Mouse (Mus musculus) Patski (cell line): ENCODE data around the gene Kif15. TPM values are rescaled to one million over a fixed set of nuclear protein-coding genes. Genes with fewer than 3 reads are reported as not detected.

Experiments
- ATAC-seq: fragments of 100-300 bp; one replicate; pipeline ENCODE4 v1.8.0; 2021
- CTCF ChIA-PET: fragments of 350-600 bp; sonication (Branson Sonifier 250); formaldehyde crosslinking; loops from one replicate; lab custom pipeline; 2022; ENCODE audit warnings: inconsistent platforms; lab: Charles Lee
- POLR2A ChIA-PET: fragments of 350-600 bp; sonication (Branson Sonifier 250); formaldehyde crosslinking; loops from one replicate; lab custom pipeline; 2022; ENCODE audit warnings: antibody characterized with exemption, inconsistent platforms; lab: Charles Lee
- DNase-seq: peaks from one replicate; pipeline ENCODE4 v3.0.0-alpha.2; 2011; ENCODE audit warnings: low read depth, low spot score
- H3K27me3 ChIP-seq: fragments of 371-371 bp; one replicate; pipeline ENCODE4 v1.5.1; 2021
- CTCF ChIP-seq: fragments of 100-300 bp; IDR thresholded peaks from one replicate; pipeline ENCODE4 v1.5.1; 2021
- in situ Hi-C: fragments of 300-500 bp; cut with MboI; formaldehyde crosslinking; loops from 3 replicates; pipeline ENCODE4 v1.11.1; 2018; ENCODE audit warnings: low pct_unique_long_range_greater_than_20kb, mixed read lengths
- polyA plus RNA-seq: library from polyadenylated mRNA; unstranded; gene quantifications from one replicate; pipeline ENCODE4 v1.2.3, GENCODE M21; 2021

Kif15 gene
- polyA plus RNA-seq: 14.0 TPM

DNA sequence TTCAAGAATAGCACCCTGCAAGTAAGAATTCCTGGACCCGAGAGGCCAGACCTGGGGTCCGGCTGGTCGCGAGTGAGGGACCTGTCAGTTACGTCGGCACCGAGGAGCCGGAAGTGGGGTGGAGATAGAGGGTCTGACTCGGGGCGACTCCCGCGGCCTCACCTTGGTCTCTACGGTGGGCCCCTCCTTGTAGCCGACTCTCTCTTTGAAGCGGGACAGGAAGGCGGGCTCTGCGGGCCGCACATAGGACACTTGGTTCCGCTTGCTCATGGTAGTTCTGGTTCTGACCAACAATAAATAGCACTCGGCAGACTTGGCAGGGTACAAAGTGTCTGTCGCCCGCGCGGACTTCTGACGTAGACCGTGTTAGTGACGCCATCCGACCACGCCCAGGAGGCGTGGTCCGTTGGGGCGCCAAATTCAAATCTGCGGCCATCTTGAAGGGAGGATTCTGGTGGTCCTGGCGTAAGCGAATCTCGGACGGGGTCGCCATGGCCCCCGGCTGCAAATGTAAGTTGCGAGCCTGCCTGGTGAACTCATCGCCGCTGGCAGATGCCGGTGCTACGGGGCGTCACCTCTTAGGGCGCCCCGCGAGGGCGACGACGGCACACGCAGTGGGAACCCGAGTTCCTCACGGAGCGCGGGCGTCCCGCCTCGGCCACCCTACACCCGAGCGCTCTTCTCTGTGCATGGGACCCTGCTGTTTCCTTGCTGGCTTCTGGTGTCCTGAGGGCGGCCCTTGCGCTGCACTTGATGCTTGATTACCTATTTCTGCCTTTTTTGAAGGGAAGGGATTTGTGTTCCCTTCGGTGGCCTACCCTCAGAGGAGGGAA lies at the start of gene Kif15, which contains the start of gene 1110059G10Rik:
Kif15 (plus strand) TSS at position 404 of the 833 bp plus-strand sequence.
1110059G10Rik (minus strand) TSS at position 358 of the 833 bp plus-strand sequence.
- in situ Hi-C loops: no loop called here

DNA sequence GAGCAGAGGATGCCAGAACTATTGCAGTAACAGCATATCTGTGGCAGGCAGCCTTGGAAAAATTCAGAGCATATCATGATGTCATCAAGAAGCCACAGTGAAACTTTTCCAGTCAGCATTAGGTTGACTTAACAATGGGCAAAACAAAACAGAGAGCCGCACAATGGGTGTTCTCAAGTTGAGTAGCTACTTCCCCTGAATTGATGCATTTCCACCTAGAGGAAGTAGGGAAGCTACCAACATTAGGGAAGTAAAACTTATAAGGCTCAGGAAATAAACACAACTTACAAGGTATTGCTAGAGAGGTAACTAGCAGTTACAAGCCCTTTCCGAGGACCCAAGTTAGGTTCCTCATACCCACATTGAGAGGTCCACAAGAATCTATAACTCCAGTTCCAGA lies 49.8 kb upstream of the Kif15 start:
- ChIA-PET CTCF (interaction anchor here (0.8 kb wide), 1 partner anchor 15 kb away, joined by 3 read pairs; no protein-coding TSS in a partner anchor), POLR2A (no interaction called here)
- DNase-seq (no peak), ATAC-seq (no peak)
- TF ChIP-seq CTCF: no peak
- in situ Hi-C loops: no loop called here
- peaks cover 12% of the 10 kb centered on the region for H3K27me3 ChIP-seq

More for the DNA sequence above, at the start of gene Kif15, which contains the start of gene 1110059G10Rik:
- no peaks in the 10 kb centered on the region for H3K27me3 ChIP-seq
- CTCF ChIA-PET: interaction anchor here (1.7 kb wide), 1 partner anchor 17 kb away, joined by 4 read pairs; no protein-coding TSS in a partner anchor
- peak; percentile 67 for DNase-seq
- peak; percentile 84 for ATAC-seq
- POLR2A ChIA-PET: interaction anchor here (0.9 kb wide), 1 partner anchor 69 kb away, joined by 3 read pairs; no protein-coding TSS in a partner anchor
- TF ChIP-seq CTCF: peak; percentile 73

DNA sequence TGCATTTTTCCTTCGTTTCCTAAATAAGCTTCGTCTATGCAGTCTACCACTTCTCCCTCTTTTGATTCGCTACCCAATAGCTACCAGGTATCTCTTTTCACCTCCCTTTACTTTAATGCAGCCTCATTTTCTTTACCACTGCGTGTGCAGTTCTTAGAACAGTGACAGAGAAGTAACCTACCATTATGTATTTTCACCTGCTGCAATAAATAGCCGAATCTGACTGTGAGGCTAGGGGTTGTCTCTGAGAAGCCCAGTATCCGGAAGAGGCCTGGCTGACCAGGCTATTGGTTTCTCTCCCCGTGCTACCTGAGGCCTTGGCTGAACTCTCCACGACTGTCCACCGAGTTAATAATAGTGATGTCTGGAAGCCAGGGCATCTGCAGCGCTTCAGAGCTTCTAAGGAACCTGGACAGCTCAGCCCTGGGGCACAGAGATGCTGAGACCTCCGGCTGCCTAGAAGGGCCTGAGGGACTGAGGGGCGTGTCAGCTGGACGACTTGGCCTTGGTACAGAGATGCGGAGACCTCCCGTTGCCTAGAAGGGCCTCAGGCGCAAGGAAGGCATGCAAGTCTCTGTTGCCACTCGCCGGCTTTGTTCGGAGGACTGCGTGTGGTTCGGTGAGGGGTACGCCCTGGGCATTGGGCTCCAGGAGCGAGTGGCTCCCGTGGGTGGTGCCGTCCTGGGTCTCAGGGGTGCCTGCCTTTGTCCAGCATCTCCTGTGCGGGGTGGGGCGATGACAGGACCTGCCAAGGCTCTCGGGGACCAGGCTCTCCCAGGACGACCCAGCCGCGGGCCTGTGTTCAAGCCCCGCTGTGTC lies 47.9 kb upstream of the Kif15 start:
- DNase-seq (no peak), ATAC-seq (no peak)
- ChIA-PET POLR2A (no interaction called here), CTCF (no interaction called here)
- no peak for TF ChIP-seq CTCF
- in situ Hi-C loops: no loop called here
- peaks cover 12% of the 10 kb centered on the region for H3K27me3 ChIP-seq

DNA sequence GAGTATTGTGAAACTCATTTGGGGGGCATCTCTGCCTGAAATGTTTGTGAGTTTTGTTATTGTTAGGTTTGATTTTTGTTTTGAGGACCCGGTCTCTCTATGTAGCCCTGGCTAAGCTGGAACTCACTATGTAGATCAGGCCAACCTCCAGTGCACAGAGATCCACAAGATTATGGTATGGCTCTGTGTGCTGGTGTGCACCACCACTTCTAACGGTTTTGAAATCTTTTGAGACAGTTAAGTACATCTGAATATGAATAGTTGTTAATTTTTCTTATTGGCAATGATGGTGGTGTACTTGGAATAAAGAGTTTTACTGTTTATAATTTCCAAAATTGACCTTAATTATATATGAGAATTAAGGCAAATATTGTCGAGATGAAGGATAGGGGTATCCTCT lies 28.4 kb upstream of the Kif15 start:
- H3K27me3 ChIP-seq: peaks cover 13% of the 10 kb centered on the region

DNA sequence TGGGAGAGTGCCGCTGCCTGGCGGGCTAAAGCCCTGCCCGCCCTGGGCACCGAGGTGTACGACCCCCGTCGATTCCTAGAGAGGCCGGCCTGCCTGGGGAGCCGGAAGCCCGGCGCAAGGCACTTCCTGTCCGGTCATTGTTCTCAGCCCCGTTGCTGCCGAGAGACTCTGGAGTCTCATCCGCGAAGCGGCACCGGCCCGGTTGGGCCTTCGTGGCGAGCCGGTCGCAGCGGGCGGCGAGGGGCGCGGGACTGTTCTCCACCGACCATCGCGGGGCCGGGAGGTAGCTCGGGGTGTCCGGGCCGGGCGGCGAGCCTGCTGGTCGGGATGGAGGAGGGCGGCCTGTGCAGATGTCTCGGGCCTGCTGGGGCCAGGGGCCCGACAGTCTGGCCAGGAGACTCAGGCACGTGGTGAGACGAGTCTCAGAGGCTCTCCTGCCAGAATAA lies 27.9 kb upstream of the Kif15 start, which contains the start of gene Zfp105:
Zfp105 (plus strand) TSS at position 137 of the 446 bp plus-strand sequence.
- POLR2A ChIA-PET: no interaction called here
- in situ Hi-C loops: no loop called here
- ATAC-seq: no peak

More for the DNA sequence above, 28.4 kb upstream of the Kif15 start:
- TF ChIP-seq CTCF: no peak
- ATAC-seq (no peak), DNase-seq (no peak)
- POLR2A ChIA-PET: no interaction called here
- CTCF ChIA-PET: no interaction called here
- in situ Hi-C loops: no loop called here

DNA sequence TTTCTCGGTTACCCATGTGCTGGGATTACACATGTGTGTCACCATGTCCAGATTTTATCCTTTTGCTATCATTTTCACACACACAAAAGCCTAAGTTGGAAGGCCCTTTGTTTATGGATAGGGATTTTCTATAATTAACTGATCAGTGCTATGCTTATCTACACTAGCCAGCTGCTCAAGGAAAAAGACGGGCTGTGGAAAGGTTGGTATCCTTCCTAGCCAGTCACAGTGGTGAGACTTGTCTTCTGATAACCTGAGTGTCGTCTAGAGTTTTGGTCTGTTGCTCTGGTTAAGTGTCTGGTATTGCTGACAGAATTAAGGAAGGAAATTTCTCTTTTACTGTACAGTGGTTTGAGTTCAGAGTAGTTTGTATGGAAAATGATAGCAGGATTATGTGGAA lies 21.9 kb upstream of the Kif15 start:
- DNase-seq: no peak
- no peak for ATAC-seq
- no peak for TF ChIP-seq CTCF
- POLR2A ChIA-PET: no interaction called here
- H3K27me3 ChIP-seq: peaks cover 27% of the 10 kb centered on the region
- in situ Hi-C loops: no loop called here
- CTCF ChIA-PET: no interaction called here

More for the DNA sequence above, 27.9 kb upstream of the Kif15 start, which contains the start of gene Zfp105:
- DNase-seq: no peak
- CTCF ChIA-PET: no interaction called here
- peaks cover 13% of the 10 kb centered on the region for H3K27me3 ChIP-seq
- no peak for TF ChIP-seq CTCF

DNA sequence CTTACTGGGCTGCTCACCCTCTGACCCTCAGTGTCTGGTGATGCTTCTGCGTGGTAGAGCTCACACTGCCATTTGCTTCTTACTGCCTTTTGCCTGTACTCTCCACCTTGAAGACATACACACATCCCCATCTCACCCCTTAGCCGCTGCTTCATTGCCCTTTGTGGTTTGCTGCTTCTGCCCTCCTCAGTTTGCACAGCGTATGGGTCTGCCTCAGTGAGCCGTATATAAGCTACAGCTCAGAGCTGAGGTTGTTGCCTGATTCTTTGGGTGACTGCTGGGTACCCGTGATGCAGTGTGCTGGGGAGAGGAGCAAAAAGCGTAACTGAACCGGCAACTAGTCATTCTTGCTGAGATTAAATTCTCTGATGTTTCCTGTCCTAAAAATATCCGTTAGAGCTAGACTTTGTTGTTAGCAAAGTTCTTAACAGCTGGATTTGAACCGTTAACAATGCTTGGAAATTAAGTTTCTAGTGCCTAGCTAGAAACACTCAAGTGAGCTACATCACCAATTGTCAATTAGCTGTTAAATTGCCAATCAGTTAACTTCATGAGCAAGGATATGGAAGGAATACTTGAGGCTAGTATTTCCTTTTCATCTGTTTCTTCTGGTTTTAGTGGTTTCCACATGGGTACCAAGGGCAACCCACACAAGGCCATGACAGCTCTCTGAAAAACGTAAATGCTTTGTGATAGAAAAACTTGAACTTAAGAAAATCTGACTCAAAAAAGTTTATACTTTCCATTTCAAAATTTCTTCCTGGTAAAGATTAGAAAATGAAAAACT lies 47.8 kb downstream of the Kif15 start:
- no peak for TF ChIP-seq CTCF
- DNase-seq (no peak), ATAC-seq (no peak)
- CTCF ChIA-PET: interaction anchor here (0.9 kb wide), 1 partner anchor 19 kb away, joined by 3 read pairs; no protein-coding TSS in a partner anchor
- in situ Hi-C loops: no loop called here
- POLR2A ChIA-PET: no interaction called here
- H3K27me3 ChIP-seq: no peaks in the 10 kb centered on the region

DNA sequence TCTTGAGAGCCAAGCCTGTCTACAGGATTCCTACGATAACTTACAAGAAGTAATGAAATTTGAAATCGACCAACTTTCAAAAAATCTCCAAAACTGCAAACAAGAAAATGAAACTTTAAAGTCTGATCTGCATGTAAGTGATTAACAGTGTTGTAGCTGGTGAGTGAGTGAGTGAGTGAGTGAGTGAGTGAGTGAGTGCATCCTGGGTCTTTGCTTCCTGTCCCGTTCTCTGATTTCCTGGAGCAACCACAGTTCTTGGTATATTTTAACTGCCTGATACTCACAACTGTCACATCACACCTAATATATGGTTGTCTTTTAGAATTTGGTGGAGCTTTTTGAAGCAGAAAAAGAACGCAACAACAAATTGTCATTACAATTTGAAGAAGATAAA lies 48.3 kb downstream of the Kif15 start:
- no peak for DNase-seq
- ChIA-PET POLR2A (no interaction called here), CTCF (no interaction called here)
- no peak for ATAC-seq
- in situ Hi-C loops: no loop called here
- no peak for TF ChIP-seq CTCF
- H3K27me3 ChIP-seq: no peaks in the 10 kb centered on the region

DNA sequence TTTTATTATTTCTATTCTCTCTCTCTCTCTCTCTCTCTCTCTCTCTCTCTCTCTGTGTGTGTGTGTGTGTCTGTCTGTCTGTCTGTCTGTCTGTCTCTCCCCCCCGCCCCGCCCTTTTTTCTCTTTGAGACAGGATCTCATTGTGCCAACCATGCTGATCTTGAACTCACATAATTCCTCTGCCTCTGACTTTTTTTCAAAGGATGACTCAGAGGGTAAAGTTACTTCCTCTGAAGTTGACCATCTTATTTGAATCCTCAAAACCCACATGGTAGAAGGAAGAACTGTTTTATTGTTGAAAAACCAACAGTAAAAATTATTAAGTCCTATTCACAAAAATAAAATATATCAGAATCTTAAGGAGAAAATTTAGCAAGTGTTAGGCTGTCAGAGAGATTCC lies 53.9 kb downstream of the Kif15 start:
- DNase-seq: no peak
- no peaks in the 10 kb centered on the region for H3K27me3 ChIP-seq
- CTCF ChIA-PET: interaction anchor here (1.3 kb wide), 1 partner anchor 9 kb away, joined by 3 read pairs; no protein-coding TSS in a partner anchor
- POLR2A ChIA-PET: interaction anchor here (0.6 to 1.0 kb wide), 2 partner anchors 9 to 17 kb away, joined by 3 read pairs; no protein-coding TSS in a partner anchor
- ATAC-seq: no peak
- no peak for TF ChIP-seq CTCF
- in situ Hi-C loops: no loop called here
